Mouse (Mus musculus): Measurements from ENCODE around the gene Mgme1. TPM values are rescaled to one million over a fixed set of nuclear protein-coding genes. Genes with fewer than 3 reads are reported as not detected.
A peak's percentile ranks its signal among the peaks of the same experiment; 100 is the strongest.

Gene Mgme1
- total and polyA plus RNA-seq, 3 experiments = 10.6 to 21.9 (median 19.7) TPM

DNA sequence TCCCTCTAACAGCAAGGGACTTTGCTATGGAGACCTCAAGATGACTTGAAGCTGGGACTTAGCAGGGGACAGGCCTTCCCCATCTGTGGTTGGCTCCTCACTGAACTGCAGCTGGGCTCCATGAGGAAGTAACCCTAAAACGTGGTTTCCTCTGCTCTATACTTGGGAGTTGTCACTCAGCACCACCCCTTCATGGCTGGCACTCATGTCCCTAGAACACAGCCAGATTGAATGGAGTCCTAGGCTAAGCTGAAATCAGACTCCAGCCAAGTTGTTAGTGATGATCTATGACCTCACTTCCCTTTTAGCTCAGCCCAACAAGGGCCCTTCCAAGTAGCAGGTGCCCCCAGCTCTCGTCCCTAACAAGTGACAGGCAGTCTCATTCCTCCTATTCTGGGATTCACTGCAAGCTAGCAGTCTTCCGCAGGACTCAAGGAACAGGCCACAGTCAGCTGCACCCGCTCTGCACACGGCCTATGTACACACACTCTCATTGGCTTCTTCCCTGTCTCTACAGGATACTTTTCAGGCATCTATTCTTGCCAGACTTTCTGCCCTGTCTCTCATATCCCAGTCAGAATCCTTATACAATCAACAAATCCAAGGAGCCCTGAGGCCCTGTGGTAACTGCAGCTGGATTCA is 23.0 kb upstream of the Mgme1 start (continued):
- TF ChIP-seq ZNF384 (IDR thresholded peaks at IDR 0.05; ENCODE audit: low read depth, low read length) = no peak

DNA sequence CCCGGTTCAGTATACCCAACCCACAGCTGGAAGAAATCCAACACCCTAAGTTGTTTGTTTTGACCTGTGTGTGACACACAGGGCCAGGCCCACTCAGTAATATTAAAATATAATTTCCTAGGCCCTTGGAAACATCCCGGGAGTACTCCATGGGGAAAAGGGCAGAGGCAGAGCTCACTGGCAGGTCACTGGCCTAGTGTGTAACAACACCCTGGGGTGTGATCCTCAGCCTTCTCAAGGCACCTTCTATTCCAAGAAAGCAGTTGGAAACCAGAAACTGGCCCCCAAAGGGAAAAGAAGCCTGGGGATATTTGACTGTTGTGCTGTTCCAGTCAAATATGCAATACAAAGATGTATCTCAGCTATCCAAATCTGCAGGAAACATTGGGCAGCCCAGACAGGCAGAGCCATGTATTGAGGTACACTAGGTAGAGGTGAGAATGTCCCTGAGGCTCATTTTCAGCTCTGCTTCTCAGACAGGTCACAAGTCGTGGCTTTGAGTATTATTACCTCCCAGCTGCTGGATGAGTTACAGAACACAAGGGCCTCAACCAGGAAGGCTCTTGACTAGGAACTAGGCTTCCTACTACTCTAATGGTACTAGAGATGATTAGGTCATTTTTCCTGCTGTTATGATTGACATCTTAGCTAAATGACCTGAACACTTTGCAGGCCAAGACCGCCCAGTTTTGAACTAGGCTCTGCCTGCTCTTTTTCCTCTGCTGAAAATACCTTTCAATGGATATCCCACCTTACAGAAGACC is 21.7 kb upstream of the Mgme1 start:
- in situ Hi-C loops (cut with MboI; ENCODE audit: low pct_ligation_motif_present, low pct_unique_long_range_greater_than_20kb, low sequenced_read_pairs) = no loop called here
- Histone ChIP-seq H3K4me3 (replicated peaks in 1 of 3; ENCODE audit: low read depth in 2 of 3, low read length in 2 of 3, poor library complexity in 1 of 3) (no peak overlapping the region), H3K4me2 (ENCODE audit: insufficient read depth, low read depth, poor library complexity, severe bottlenecking) (no peak overlapping the region), H3K4me1 (ENCODE audit: control insufficient read depth in 1 of 2, insufficient read depth in 2 of 2) (peaks cover 21 to 70% of the 10 kb centered on the region in 2 experiments), H3K36me3 (replicated peaks in 1 of 2; ENCODE audit: control insufficient read depth in 1 of 2, insufficient read depth in 1 of 2, low read length in 1 of 2) (peaks cover 42 to 43% of the 10 kb centered on the region in 2 experiments), H3K79me2 (replicated peaks; ENCODE audit: control insufficient read depth, extremely low read depth, insufficient read depth, poor library complexity, severe bottlenecking) (peaks cover 6% of the 10 kb centered on the region; the same call in 1 of the 2 replicates), H3K9me3 (replicated peaks; ENCODE audit: low read length) (no peaks in the 10 kb centered on the region), H3K27ac (ENCODE audit: insufficient read depth, low read depth) (peak overlapping the region; percentile 32), H3K27me3 (replicated peaks) (no peaks in the 10 kb centered on the region), H3K9ac (ENCODE audit: insufficient read depth, low read depth) (no peak overlapping the region)
- dilution Hi-C loops (cut with MboI; ENCODE audit: extremely low pct_ligation_motif_present, extremely low pct_unique_long_range_greater_than_20kb, low sequenced_read_pairs) = no loop called here
- DNase-seq (ENCODE audit: extremely low read depth) = no peak
- TF ChIP-seq CHD2 (IDR thresholded peaks at IDR 0.05; ENCODE audit: low read length) (peak; percentile 65; the same call in 1 of the 2 replicates), MAFK (IDR thresholded peaks at IDR 0.05; ENCODE audit: insufficient replicate concordance, low read length) (0 out of 2 replicates have a peak, but pooled peaks have one; percentile 43), UBTF (IDR thresholded peaks at IDR 0.05; ENCODE audit: low read depth, low read length) (no peak), MYC (IDR thresholded peaks at IDR 0.05; ENCODE audit: low read depth, low read length) (0 out of 2 replicates have a peak, but pooled peaks have one; percentile 24), ZKSCAN1 (IDR thresholded peaks at IDR 0.05; ENCODE audit: borderline replicate concordance, low read depth, low read length) (no peak), SIN3A (IDR thresholded peaks at IDR 0.05; ENCODE audit: low read length) (0 out of 2 replicates have a peak, but pooled peaks have one; percentile 28), JUND (conservative IDR thresholded peaks at IDR 0.05; ENCODE audit: low read depth, low read length) (no peak), ELF1 (IDR thresholded peaks at IDR 0.05; ENCODE audit: low read depth, low read length) (no peak), RCOR1 (conservative IDR thresholded peaks at IDR 0.05; ENCODE audit: low read depth, low read length) (peak; percentile 31; the same call in 1 of the 2 replicates), EP300 (IDR thresholded peaks at IDR 0.05; ENCODE audit: low read length) (0 out of 2 replicates have a peak, but pooled peaks have one; percentile 24), POLR2AphosphoS2 (IDR thresholded peaks at IDR 0.05; ENCODE audit: low read depth, low read length) (peak; percentile 92), ZNF384 (IDR thresholded peaks at IDR 0.05; ENCODE audit: low read depth, low read length) (no peak), IRF4 (IDR thresholded peaks at IDR 0.05; ENCODE audit: low read depth, low read length) (0 out of 2 replicates have a peak, but pooled peaks have one; percentile 8), MAZ (IDR thresholded peaks at IDR 0.05; ENCODE audit: low read depth, low read length) (no peak), HCFC1 (IDR thresholded peaks at IDR 0.05; ENCODE audit: low read depth, low read length) (no peak), USF1 (IDR thresholded peaks at IDR 0.05; ENCODE audit: low read depth, low read length) (no peak), BHLHE40 (IDR thresholded peaks at IDR 0.05; ENCODE audit: low read depth, low read length) (no peak), KAT2A (IDR thresholded peaks at IDR 0.05; ENCODE audit: insufficient replicate concordance, low read length) (no peak), USF2 (conservative IDR thresholded peaks at IDR 0.05; ENCODE audit: low read depth, low read length) (no peak), E2F4 (IDR thresholded peaks at IDR 0.05; ENCODE audit: insufficient replicate concordance, low read depth, low read length) (0 out of 2 replicates have a peak, but pooled peaks have one; percentile 46), MEF2A (IDR thresholded peaks at IDR 0.05; ENCODE audit: borderline replicate concordance, low read depth, low read length) (no peak), MAX (IDR thresholded peaks at IDR 0.05; ENCODE audit: low read length) (0 out of 2 replicates have a peak, but pooled peaks have one; percentile 31), NELFE (IDR thresholded peaks at IDR 0.05; ENCODE audit: low read depth, low read length) (no peak), RAD21 (IDR thresholded peaks at IDR 0.05; ENCODE audit: low read depth, low read length) (no peak), TBP (conservative IDR thresholded peaks at IDR 0.05; ENCODE audit: low read depth, low read length) (no peak), TCF12 (IDR thresholded peaks at IDR 0.05; ENCODE audit: low read depth, low read length) (no peak), GABPA (IDR thresholded peaks at IDR 0.05; ENCODE audit: insufficient replicate concordance, low read depth, low read length) (no peak), PAX5 (IDR thresholded peaks at IDR 0.05; ENCODE audit: low read length) (no peak), ETS1 (conservative IDR thresholded peaks at IDR 0.05; ENCODE audit: low read depth, low read length) (0 out of 2 replicates have a peak, but pooled peaks have one; percentile 9), ZC3H11A (IDR thresholded peaks at IDR 0.05; ENCODE audit: low read depth, low read length) (no peak), CTCF (conservative IDR thresholded peaks at IDR 0.05 in 1 of 2, IDR thresholded peaks at IDR 0.05 in 1 of 2; ENCODE audit: low read depth in 2 of 2, low read length in 2 of 2) (0 out of 4 replicates have a peak, but pooled peaks of 1 of the 2 experiments have one; percentile 0), NRF1 (IDR thresholded peaks at IDR 0.05; ENCODE audit: low read depth, low read length) (no peak), MXI1 (IDR thresholded peaks at IDR 0.05; ENCODE audit: low read depth, low read length) (no peak), JUN (IDR thresholded peaks at IDR 0.05; ENCODE audit: insufficient read depth, low read depth, low read length) (no peak)
